Mouse (Mus musculus): ENCODE results near the gene Crispld2. TPM values are rescaled to one million over a fixed set of nuclear protein-coding genes. Genes with fewer than 3 reads are reported as not detected.

The Crispld2 gene
- total and polyA plus RNA-seq, 3 experiments: not detected

DNA sequence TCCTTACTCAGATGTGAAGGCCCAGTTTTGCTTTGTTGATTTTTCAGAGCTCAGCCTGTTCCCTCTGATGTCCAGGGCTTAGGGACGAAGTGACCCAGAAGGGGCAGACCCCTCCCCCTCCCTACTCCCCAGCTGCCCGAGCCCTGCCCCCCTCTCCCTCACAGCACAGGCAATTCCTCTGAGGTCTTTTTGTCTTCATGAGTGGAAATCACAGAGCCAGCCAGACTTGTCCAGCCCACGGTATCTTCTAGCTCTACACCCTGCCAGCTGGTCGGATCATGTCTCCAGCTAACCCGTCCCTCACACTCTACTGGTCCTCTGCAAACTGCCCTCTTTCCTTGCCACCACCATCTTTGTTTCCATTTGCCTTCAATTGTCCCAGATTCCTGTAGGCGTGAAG is 42.2 kb downstream of the Crispld2 start:
- no peak overlapping the region for H3K4me2 ChIP-seq (ENCODE audit: insufficient read depth, low read depth, poor library complexity, severe bottlenecking)
- no peaks in the 10 kb centered on the region for H3K9me3 ChIP-seq (replicated peaks; ENCODE audit: low read length)
- in situ Hi-C loops (cut with MboI; ENCODE audit: low pct_ligation_motif_present, low pct_unique_long_range_greater_than_20kb, low sequenced_read_pairs): no loop called here
- H3K27ac ChIP-seq (ENCODE audit: insufficient read depth, low read depth): no peak overlapping the region
- dilution Hi-C loops (cut with MboI; ENCODE audit: extremely low pct_ligation_motif_present, extremely low pct_unique_long_range_greater_than_20kb, low sequenced_read_pairs): no loop called here
- H3K9ac ChIP-seq (ENCODE audit: insufficient read depth, low read depth): no peak overlapping the region
- peaks cover 3 to 5% of the 10 kb centered on the region in 2 experiments; a peak in 1 of 4 replicates for H3K4me1 ChIP-seq (ENCODE audit: control insufficient read depth in 1 of 2, insufficient read depth in 2 of 2)
- H3K4me3 ChIP-seq (replicated peaks in 1 of 3; ENCODE audit: low read depth in 2 of 3, low read length in 2 of 3, poor library complexity in 1 of 3): no peak overlapping the region
- peaks cover 36% of the 10 kb centered on the region for H3K27me3 ChIP-seq (replicated peaks)
- no peak for DNase-seq (ENCODE audit: extremely low read depth)
- no peaks in the 10 kb centered on the region for H3K79me2 ChIP-seq (replicated peaks; ENCODE audit: control insufficient read depth, extremely low read depth, insufficient read depth, poor library complexity, severe bottlenecking)
- no peak for TF ChIP-seq NRF1 (IDR thresholded peaks at IDR 0.05; ENCODE audit: low read depth, low read length)
- no peak for TF ChIP-seq UBTF (IDR thresholded peaks at IDR 0.05; ENCODE audit: low read depth, low read length)
- no peak for TF ChIP-seq CTCF (conservative IDR thresholded peaks at IDR 0.05 in 1 of 2, IDR thresholded peaks at IDR 0.05 in 1 of 2; ENCODE audit: low read depth in 2 of 2, low read length in 2 of 2)
- TF ChIP-seq POLR2A (IDR thresholded peaks at IDR 0.05; ENCODE audit: low read depth, low read length): no peak
- no peak for TF ChIP-seq POLR2AphosphoS2 (IDR thresholded peaks at IDR 0.05; ENCODE audit: low read depth, low read length)
- TF ChIP-seq IRF4 (IDR thresholded peaks at IDR 0.05; ENCODE audit: low read depth, low read length): no peak
- TF ChIP-seq SMC3 (IDR thresholded peaks at IDR 0.05; ENCODE audit: low read depth, low read length): no peak
- TF ChIP-seq USF1 (IDR thresholded peaks at IDR 0.05; ENCODE audit: low read depth, low read length): no peak
- TF ChIP-seq MEF2A (IDR thresholded peaks at IDR 0.05; ENCODE audit: borderline replicate concordance, low read depth, low read length): no peak
- TF ChIP-seq MAZ (IDR thresholded peaks at IDR 0.05; ENCODE audit: low read depth, low read length): no peak
- no peak for TF ChIP-seq ZNF384 (IDR thresholded peaks at IDR 0.05; ENCODE audit: low read depth, low read length)
- no peak for TF ChIP-seq GABPA (IDR thresholded peaks at IDR 0.05; ENCODE audit: insufficient replicate concordance, low read depth, low read length)
- H3K36me3 ChIP-seq (replicated peaks in 1 of 2; ENCODE audit: control insufficient read depth in 1 of 2, insufficient read depth in 1 of 2, low read length in 1 of 2): no peaks in the 10 kb centered on the region

DNA sequence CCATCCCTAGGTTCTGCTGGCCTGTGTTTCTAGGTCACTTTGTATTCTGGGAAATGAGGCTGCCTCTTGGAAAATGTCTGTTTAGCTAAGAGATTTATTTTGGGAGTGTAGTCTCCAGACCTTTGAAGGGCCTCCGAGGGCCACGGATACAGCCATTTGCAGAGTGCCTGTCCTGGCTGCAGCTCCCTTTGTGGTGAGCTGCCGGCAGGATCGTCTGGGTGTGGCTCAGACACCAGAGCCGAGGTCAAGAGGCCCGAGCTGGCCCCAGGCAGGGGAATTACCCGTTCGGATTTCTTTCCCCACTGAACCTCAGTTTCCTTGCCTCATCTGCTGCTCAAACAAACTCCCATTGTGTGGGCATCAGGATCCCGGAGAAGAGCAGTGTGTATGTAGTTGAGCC is 43.9 kb downstream of the Crispld2 start:
- Histone ChIP-seq H3K4me3 (replicated peaks in 1 of 3; ENCODE audit: low read depth in 2 of 3, low read length in 2 of 3, poor library complexity in 1 of 3) (no peak overlapping the region), H3K79me2 (replicated peaks; ENCODE audit: control insufficient read depth, extremely low read depth, insufficient read depth, poor library complexity, severe bottlenecking) (no peaks in the 10 kb centered on the region), H3K27me3 (replicated peaks) (peaks cover 42% of the 10 kb centered on the region), H3K9ac (ENCODE audit: insufficient read depth, low read depth) (no peak overlapping the region), H3K4me1 (ENCODE audit: control insufficient read depth in 1 of 2, insufficient read depth in 2 of 2) (peaks cover 3 to 5% of the 10 kb centered on the region in 2 experiments; a peak in 1 of 4 replicates), H3K27ac (ENCODE audit: insufficient read depth, low read depth) (no peak overlapping the region), H3K36me3 (replicated peaks in 1 of 2; ENCODE audit: control insufficient read depth in 1 of 2, insufficient read depth in 1 of 2, low read length in 1 of 2) (no peaks in the 10 kb centered on the region), H3K4me2 (ENCODE audit: insufficient read depth, low read depth, poor library complexity, severe bottlenecking) (no peak overlapping the region), H3K9me3 (replicated peaks; ENCODE audit: low read length) (no peaks in the 10 kb centered on the region)
- dilution Hi-C loops (cut with MboI; ENCODE audit: extremely low pct_ligation_motif_present, extremely low pct_unique_long_range_greater_than_20kb, low sequenced_read_pairs) (no loop called here), in situ Hi-C loops (cut with MboI; ENCODE audit: low pct_ligation_motif_present, low pct_unique_long_range_greater_than_20kb, low sequenced_read_pairs) (no loop called here)
- DNase-seq (ENCODE audit: extremely low read depth): no peak
- TF ChIP-seq POLR2AphosphoS2 (IDR thresholded peaks at IDR 0.05; ENCODE audit: low read depth, low read length) (no peak), ZC3H11A (IDR thresholded peaks at IDR 0.05; ENCODE audit: low read depth, low read length) (no peak)

DNA sequence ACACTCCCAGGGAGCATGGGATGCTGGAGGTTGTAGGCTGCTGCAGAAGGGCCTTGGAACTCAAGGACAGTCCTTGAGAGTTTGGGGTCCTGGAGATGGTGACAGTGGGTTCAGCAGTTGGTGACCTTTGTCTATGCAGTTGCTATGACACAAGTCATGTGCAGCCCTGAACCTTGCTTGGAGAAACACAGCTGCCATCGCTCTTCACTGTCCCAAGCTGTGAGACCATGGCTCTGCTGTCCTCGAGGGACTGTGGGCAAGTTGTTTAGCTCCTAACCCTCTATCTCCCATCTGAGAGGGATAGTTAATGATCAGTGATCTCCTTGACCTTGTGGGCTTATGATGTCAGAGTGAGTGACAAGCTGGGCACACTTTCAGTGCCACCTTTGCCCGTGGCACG is 44.3 kb downstream of the Crispld2 start:
- TF ChIP-seq KAT2A (IDR thresholded peaks at IDR 0.05; ENCODE audit: insufficient replicate concordance, low read length) (no peak), HCFC1 (IDR thresholded peaks at IDR 0.05; ENCODE audit: low read depth, low read length) (no peak), MAX (IDR thresholded peaks at IDR 0.05; ENCODE audit: low read length) (no peak), JUND (conservative IDR thresholded peaks at IDR 0.05; ENCODE audit: low read depth, low read length) (no peak), MEF2A (IDR thresholded peaks at IDR 0.05; ENCODE audit: borderline replicate concordance, low read depth, low read length) (no peak), IRF4 (IDR thresholded peaks at IDR 0.05; ENCODE audit: low read depth, low read length) (no peak), ZMIZ1 (IDR thresholded peaks at IDR 0.05; ENCODE audit: low read depth, low read length) (no peak)

More for the DNA sequence above, 44.3 kb downstream of the Crispld2 start:
- Histone ChIP-seq H3K79me2 (replicated peaks; ENCODE audit: control insufficient read depth, extremely low read depth, insufficient read depth, poor library complexity, severe bottlenecking) (no peaks in the 10 kb centered on the region), H3K27me3 (replicated peaks) (peaks cover 45% of the 10 kb centered on the region), H3K9ac (ENCODE audit: insufficient read depth, low read depth) (no peak overlapping the region), H3K4me2 (ENCODE audit: insufficient read depth, low read depth, poor library complexity, severe bottlenecking) (no peak overlapping the region), H3K27ac (ENCODE audit: insufficient read depth, low read depth) (no peak overlapping the region), H3K36me3 (replicated peaks in 1 of 2; ENCODE audit: control insufficient read depth in 1 of 2, insufficient read depth in 1 of 2, low read length in 1 of 2) (no peaks in the 10 kb centered on the region), H3K9me3 (replicated peaks; ENCODE audit: low read length) (no peaks in the 10 kb centered on the region), H3K4me1 (ENCODE audit: control insufficient read depth in 1 of 2, insufficient read depth in 2 of 2) (peaks cover 3 to 5% of the 10 kb centered on the region in 2 experiments; a peak in 1 of 4 replicates), H3K4me3 (replicated peaks in 1 of 3; ENCODE audit: low read depth in 2 of 3, low read length in 2 of 3, poor library complexity in 1 of 3) (no peak overlapping the region)
- in situ Hi-C loops (cut with MboI; ENCODE audit: low pct_ligation_motif_present, low pct_unique_long_range_greater_than_20kb, low sequenced_read_pairs): no loop called here
- dilution Hi-C loops (cut with MboI; ENCODE audit: extremely low pct_ligation_motif_present, extremely low pct_unique_long_range_greater_than_20kb, low sequenced_read_pairs): no loop called here
- no peak for DNase-seq (ENCODE audit: extremely low read depth)
